Comparison of ENCODE assay signal across 15 mouse cellular contexts in the genomic region with DNA sequence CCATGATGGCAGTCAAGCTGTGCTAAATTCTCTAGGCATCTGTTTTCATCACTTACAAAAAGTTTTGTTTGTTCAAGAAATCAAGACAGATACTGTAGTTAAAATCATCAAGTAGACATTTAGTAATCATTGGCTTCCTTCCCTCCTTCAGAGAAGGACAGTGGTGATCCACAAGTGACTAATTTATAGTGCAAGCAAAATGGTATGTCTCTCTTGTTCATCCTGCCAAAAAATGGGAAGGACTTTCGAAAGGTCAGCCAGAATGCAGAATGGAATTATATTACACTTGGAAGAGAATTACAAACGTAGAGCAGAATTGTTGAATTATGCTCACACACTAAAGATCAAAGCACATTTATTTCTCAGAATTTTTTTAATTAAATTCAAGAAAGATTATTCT.
"Had no signal": no experiment of that assay in that cellular context is flagged by ENCODE, and none has a peak within 500 bp of the region (broad histone marks: within the 10 kb centered on the region; RNA-seq: fewer than 3 reads in every experiment).

No protein-coding gene starts in this region.

- H3K27me3 ChIP-seq: limb, embryonic 15.5 days; liver, embryonic 12.5 days; neural tube, embryonic 15.5 days had no signal

- DNase-seq: kidney, adult 18-20 months; kidney, postnatal 25 days; layer of hippocampus, adult 9-11 months; layer of hippocampus, postnatal 36 days; lung, postnatal 36 days; midbrain, embryonic 14.5 days; right cerebral cortex, adult 18-20 months; right cerebral cortex, postnatal 25 days; thymus, postnatal 4 days had no signal

- ATAC-seq: liver, embryonic 12.5 days had no signal

- H3K9me3 ChIP-seq: limb, embryonic 15.5 days; liver, embryonic 12.5 days; midbrain, embryonic 10.5 days; neural tube, embryonic 15.5 days had no signal

- H3K36me3 ChIP-seq: limb, embryonic 15.5 days; liver, embryonic 12.5 days; midbrain, embryonic 10.5 days; neural tube, embryonic 15.5 days had no signal

- H3K4me3 ChIP-seq: limb, embryonic 15.5 days; liver, embryonic 12.5 days; midbrain, embryonic 10.5 days; myocyte; neural tube, embryonic 15.5 days had no signal

- H3K4me2 ChIP-seq: limb, embryonic 15.5 days; liver, embryonic 12.5 days; neural tube, embryonic 15.5 days had no signal

- H3K9ac ChIP-seq: limb, embryonic 15.5 days; liver, embryonic 12.5 days; neural tube, embryonic 15.5 days had no signal

- H3K27ac ChIP-seq: limb, embryonic 15.5 days; liver, embryonic 12.5 days; midbrain, embryonic 10.5 days; neural tube, embryonic 15.5 days; stomach, postnatal 0 days had no signal

- H3K4me1 ChIP-seq: limb, embryonic 15.5 days; liver, embryonic 12.5 days; midbrain, embryonic 10.5 days; neural tube, embryonic 15.5 days had no signal
